Mouse (Mus musculus): ENCODE data around the gene Iqsec1.

The Iqsec1 gene

GRCm38 (mm10) chr6:90889356-90890285 is 98.9 kb downstream of the Iqsec1 start:
- DNase-seq (ENCODE audit: low spot score), result no peak

- DNase-seq (ENCODE audit: low spot score), result no peak
Measured at GRCm38 (mm10) chr6:90887024-90887775, 101.3 kb downstream of the Iqsec1 start.

- DNase-seq (ENCODE audit: low spot score), result no peak
Measured at GRCm38 (mm10) chr6:90885626-90886025, 102.9 kb downstream of the Iqsec1 start.

GRCm38 (mm10) chr6:90884631-90885030 is 103.9 kb downstream of the Iqsec1 start:
- no peak for DNase-seq (ENCODE audit: low spot score)

GRCm38 (mm10) chr6:90880975-90881374 is 107.5 kb downstream of the Iqsec1 start:
- no peak for DNase-seq (ENCODE audit: low spot score)

- DNase-seq (ENCODE audit: low spot score), result peak; percentile 32
Measured at GRCm38 (mm10) chr6:90880404-90880803, 108.1 kb downstream of the Iqsec1 start.

- DNase-seq (ENCODE audit: low spot score), result peak; percentile 37
Measured at GRCm38 (mm10) chr6:90871581-90871980, 116.9 kb downstream of the Iqsec1 start.

- DNase-seq (ENCODE audit: low spot score), result no peak
Measured at GRCm38 (mm10) chr6:90868033-90868432, 120.5 kb downstream of the Iqsec1 start.

GRCm38 (mm10) chr6:90861370-90861769 is 127.1 kb downstream of the Iqsec1 start:
- no peak for DNase-seq (ENCODE audit: low spot score)

- no peak for DNase-seq (ENCODE audit: low spot score)
Measured at GRCm38 (mm10) chr6:90857844-90858243, 130.6 kb downstream of the Iqsec1 start.

- DNase-seq (ENCODE audit: low spot score), result no peak
Measured at GRCm38 (mm10) chr6:90852360-90852759, 136.1 kb downstream of the Iqsec1 start.

GRCm38 (mm10) chr6:90848068-90848467 is 140.4 kb downstream of the Iqsec1 start:
- no peak for DNase-seq (ENCODE audit: low spot score)

GRCm38 (mm10) chr6:90847523-90847922 is 141.0 kb downstream of the Iqsec1 start:
- DNase-seq (ENCODE audit: low spot score), result no peak

- no peak for DNase-seq (ENCODE audit: low spot score)
Measured at GRCm38 (mm10) chr6:90839972-90840371, 148.5 kb downstream of the Iqsec1 start.

GRCm38 (mm10) chr6:90836749-90837148 is 151.7 kb downstream of the Iqsec1 start:
- DNase-seq (ENCODE audit: low spot score), result no peak

- DNase-seq (ENCODE audit: low spot score), result peak; percentile 62
Measured at GRCm38 (mm10) chr6:90829536-90829935, 158.9 kb downstream of the Iqsec1 start.

- no peak for DNase-seq (ENCODE audit: low spot score)
Measured at GRCm38 (mm10) chr6:90825063-90825462, 163.4 kb downstream of the Iqsec1 start.

GRCm38 (mm10) chr6:90823322-90823721 is 165.2 kb downstream of the Iqsec1 start:
- no peak for DNase-seq (ENCODE audit: low spot score)

- DNase-seq (ENCODE audit: low spot score), result peak; percentile 51
Measured at GRCm38 (mm10) chr6:90821916-90822602, 166.4 kb downstream of the Iqsec1 start.

- no peak for DNase-seq (ENCODE audit: low spot score)
Measured at GRCm38 (mm10) chr6:90819880-90820279, 168.6 kb downstream of the Iqsec1 start.

- DNase-seq (ENCODE audit: low spot score), result peak; percentile 83
Measured at GRCm38 (mm10) chr6:90818956-90819355, 169.5 kb downstream of the Iqsec1 start.

- no peak for DNase-seq (ENCODE audit: low spot score)
Measured at GRCm38 (mm10) chr6:90816551-90816950, 171.9 kb downstream of the Iqsec1 start.
